Mouse (Mus musculus): ENCODE data around the gene Stk16. TPM values are rescaled to one million over a fixed set of nuclear protein-coding genes. Genes with fewer than 3 reads are reported as not detected.

Gene Stk16
- polyA plus RNA-seq, 2 experiments = 110 to 245 TPM

- no peak overlapping the region for H3K9ac ChIP-seq (ENCODE audit: low read depth, low read length, severe bottlenecking)
- WGBS = 75% methylated on average over 6 of the region's 6 CpGs
- no peak overlapping the region for H3K4me3 ChIP-seq (replicated peaks; ENCODE audit: low read length)
- peaks cover 13% of the 10 kb centered on the region for H3K4me1 ChIP-seq (ENCODE audit: control insufficient read depth, insufficient read depth, low read length)
- DNase-seq (ENCODE audit: low spot score) (no peak), ATAC-seq (ENCODE audit: low FRiP score, low read depth) (no peak)
- no peaks in the 10 kb centered on the region for H3K9me3 ChIP-seq (ENCODE audit: control insufficient read depth, low read length)
- peaks cover 27% of the 10 kb centered on the region for H3K27me3 ChIP-seq (ENCODE audit: control insufficient read depth, insufficient read depth, low read length)
- H3K27ac ChIP-seq (replicated peaks; ENCODE audit: low read depth, low read length) = no peak overlapping the region
- no peak overlapping the region for H3K4me2 ChIP-seq (replicated peaks; ENCODE audit: low read depth, low read length, severe bottlenecking)
- TF ChIP-seq POLR2A (IDR thresholded peaks at IDR 0.05; ENCODE audit: borderline replicate concordance, extremely low read depth, insufficient read depth, insufficient read length) = no peak
- H3K36me3 ChIP-seq (ENCODE audit: control insufficient read depth, insufficient read depth, low read length) = no peaks in the 10 kb centered on the region
Observed at GRCm38 (mm10) chr1:75222926-75223325, 12.3 kb downstream of the Stk16 start.

DNA sequence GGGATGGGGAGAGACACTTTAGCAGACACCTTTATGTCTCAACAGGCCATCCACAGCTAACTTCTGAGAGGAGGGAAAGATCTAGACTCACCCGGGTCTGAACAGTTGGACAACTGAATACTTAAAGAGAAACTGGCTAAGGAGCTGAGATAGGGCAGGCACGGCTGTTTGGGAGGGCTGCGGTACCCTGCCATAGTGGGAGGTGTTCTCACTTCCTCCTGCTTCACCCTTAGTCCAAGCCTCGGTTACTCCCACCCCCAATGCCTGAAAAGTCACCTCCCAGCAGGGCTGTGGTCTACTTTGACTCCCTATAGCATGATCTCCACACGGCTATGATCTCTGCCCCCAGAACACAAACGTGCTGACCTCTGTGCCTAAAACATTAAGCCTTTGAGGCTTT is 12.9 kb downstream of the Stk16 start:
- Histone ChIP-seq H3K9me3 (ENCODE audit: control insufficient read depth, low read length) (no peaks in the 10 kb centered on the region), H3K4me1 (ENCODE audit: control insufficient read depth, insufficient read depth, low read length) (peaks cover 8% of the 10 kb centered on the region; the same call in 1 of the 2 replicates), H3K36me3 (ENCODE audit: control insufficient read depth, insufficient read depth, low read length) (no peaks in the 10 kb centered on the region), H3K27me3 (ENCODE audit: control insufficient read depth, insufficient read depth, low read length) (peaks cover 21% of the 10 kb centered on the region), H3K27ac (replicated peaks; ENCODE audit: low read depth, low read length) (no peak overlapping the region), H3K4me2 (replicated peaks; ENCODE audit: low read depth, low read length, severe bottlenecking) (no peak overlapping the region), H3K4me3 (replicated peaks; ENCODE audit: low read length) (no peak overlapping the region), H3K9ac (ENCODE audit: low read depth, low read length, severe bottlenecking) (no peak overlapping the region)
- DNase-seq (ENCODE audit: low spot score) (no peak), ATAC-seq (ENCODE audit: low FRiP score, low read depth) (no peak)
- WGBS = 63% methylated on average over 6 of the region's 6 CpGs
- TF ChIP-seq POLR2A (IDR thresholded peaks at IDR 0.05; ENCODE audit: borderline replicate concordance, extremely low read depth, insufficient read depth, insufficient read length) = no peak

GRCm38 (mm10) chr1:75225473-75225872 is 14.8 kb downstream of the Stk16 start:
- Histone ChIP-seq H3K4me2 (replicated peaks; ENCODE audit: low read depth, low read length, severe bottlenecking) (no peak overlapping the region), H3K9me3 (ENCODE audit: control insufficient read depth, low read length) (no peaks in the 10 kb centered on the region), H3K4me1 (ENCODE audit: control insufficient read depth, insufficient read depth, low read length) (no peaks in the 10 kb centered on the region), H3K36me3 (ENCODE audit: control insufficient read depth, insufficient read depth, low read length) (no peaks in the 10 kb centered on the region), H3K27me3 (ENCODE audit: control insufficient read depth, insufficient read depth, low read length) (0 out of 2 replicates have a peak, but pooled peaks cover 3% of the 10 kb centered on the region), H3K27ac (replicated peaks; ENCODE audit: low read depth, low read length) (no peak overlapping the region), H3K9ac (ENCODE audit: low read depth, low read length, severe bottlenecking) (no peak overlapping the region), H3K4me3 (replicated peaks; ENCODE audit: low read length) (no peak overlapping the region)
- DNase-seq (ENCODE audit: low spot score) = no peak
- no peak for ATAC-seq (ENCODE audit: low FRiP score, low read depth)
- 79% methylated on average over 3 of the region's 3 CpGs for WGBS
- no peak for TF ChIP-seq POLR2A (IDR thresholded peaks at IDR 0.05; ENCODE audit: borderline replicate concordance, extremely low read depth, insufficient read depth, insufficient read length)

DNA sequence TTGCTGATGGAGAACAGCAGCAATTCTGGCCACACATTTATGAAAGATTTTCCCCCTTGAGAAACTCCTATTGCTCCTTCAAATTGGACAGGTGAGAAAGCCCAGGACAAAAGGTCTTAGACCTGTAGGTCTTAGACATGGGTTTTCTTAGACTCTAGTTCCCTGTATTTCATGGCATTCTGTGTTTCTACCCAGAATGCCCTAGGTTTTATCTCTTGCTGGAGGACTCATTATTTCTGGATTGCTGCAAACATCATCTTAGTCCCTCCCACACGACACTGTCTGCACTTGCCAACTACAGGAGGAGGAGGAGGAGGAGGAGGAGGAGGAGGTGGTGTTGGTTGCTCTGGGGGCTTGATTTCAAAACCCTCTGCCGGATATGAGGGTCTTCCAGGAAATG is 15.5 kb downstream of the Stk16 start:
- Histone ChIP-seq H3K9ac (ENCODE audit: low read depth, low read length, severe bottlenecking) (no peak overlapping the region), H3K9me3 (ENCODE audit: control insufficient read depth, low read length) (no peaks in the 10 kb centered on the region), H3K27ac (replicated peaks; ENCODE audit: low read depth, low read length) (no peak overlapping the region), H3K4me1 (ENCODE audit: control insufficient read depth, insufficient read depth, low read length) (no peaks in the 10 kb centered on the region), H3K27me3 (ENCODE audit: control insufficient read depth, insufficient read depth, low read length) (no peaks in the 10 kb centered on the region), H3K4me2 (replicated peaks; ENCODE audit: low read depth, low read length, severe bottlenecking) (no peak overlapping the region), H3K36me3 (ENCODE audit: control insufficient read depth, insufficient read depth, low read length) (no peaks in the 10 kb centered on the region), H3K4me3 (replicated peaks; ENCODE audit: low read length) (no peak overlapping the region)
- WGBS = 71% methylated on average over 2 of the region's 2 CpGs
- ATAC-seq (ENCODE audit: low FRiP score, low read depth) (no peak), DNase-seq (ENCODE audit: low spot score) (no peak)
- TF ChIP-seq POLR2A (IDR thresholded peaks at IDR 0.05; ENCODE audit: borderline replicate concordance, extremely low read depth, insufficient read depth, insufficient read length) = no peak

DNA sequence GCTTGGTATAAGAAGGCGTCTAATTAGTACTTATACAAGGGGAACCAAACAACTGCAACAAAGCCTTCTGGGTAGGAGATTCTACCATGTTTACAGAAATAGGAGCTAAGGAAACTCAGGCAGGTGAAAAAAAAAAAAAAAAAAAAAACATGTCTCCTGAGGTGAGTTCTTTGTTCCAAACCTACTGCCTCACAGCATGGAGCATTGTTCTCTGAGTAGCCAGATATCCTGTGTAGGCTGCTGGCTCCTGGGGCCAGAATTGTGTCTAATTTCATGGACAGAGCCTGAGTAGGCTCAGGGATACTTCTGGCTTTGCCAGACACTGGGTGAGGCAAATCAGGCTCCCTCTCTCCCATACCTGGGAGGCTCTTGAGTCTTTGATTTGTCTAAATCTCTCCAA is 17.0 kb downstream of the Stk16 start:
- H3K27me3 ChIP-seq (ENCODE audit: control insufficient read depth, insufficient read depth, low read length) = no peaks in the 10 kb centered on the region
- no peaks in the 10 kb centered on the region for H3K9me3 ChIP-seq (ENCODE audit: control insufficient read depth, low read length)
- no peak for TF ChIP-seq POLR2A (IDR thresholded peaks at IDR 0.05; ENCODE audit: borderline replicate concordance, extremely low read depth, insufficient read depth, insufficient read length)
- H3K36me3 ChIP-seq (ENCODE audit: control insufficient read depth, insufficient read depth, low read length) = no peaks in the 10 kb centered on the region
- ATAC-seq (ENCODE audit: low FRiP score, low read depth) (no peak), DNase-seq (ENCODE audit: low spot score) (no peak)
- 65% methylated on average over 1 of the region's 1 CpGs for WGBS
- H3K27ac ChIP-seq (replicated peaks; ENCODE audit: low read depth, low read length) = no peak overlapping the region
- H3K4me3 ChIP-seq (replicated peaks; ENCODE audit: low read length) = no peak overlapping the region
- H3K4me1 ChIP-seq (ENCODE audit: control insufficient read depth, insufficient read depth, low read length) = no peaks in the 10 kb centered on the region
- no peak overlapping the region for H3K9ac ChIP-seq (ENCODE audit: low read depth, low read length, severe bottlenecking)
- H3K4me2 ChIP-seq (replicated peaks; ENCODE audit: low read depth, low read length, severe bottlenecking) = no peak overlapping the region

DNA sequence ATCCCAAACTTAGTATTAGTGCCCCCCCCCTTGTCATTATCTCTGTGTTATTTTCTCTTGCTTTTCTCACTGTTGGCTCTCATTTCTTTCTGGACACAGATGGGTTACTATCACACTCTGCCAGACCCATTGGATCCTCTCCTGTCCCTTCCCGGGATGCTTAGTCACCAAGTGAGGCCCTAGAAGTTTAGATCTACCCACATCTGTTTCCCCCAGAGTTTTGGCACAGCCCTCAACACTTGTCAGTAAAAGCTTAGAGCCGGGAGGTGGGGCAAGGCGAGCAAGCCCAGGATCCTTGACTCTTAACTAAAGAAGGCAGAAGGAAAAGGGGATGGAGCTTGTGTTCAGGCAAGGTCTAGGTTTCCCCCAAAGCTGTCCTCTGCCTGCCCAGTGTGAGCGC is 18.5 kb downstream of the Stk16 start:
- H3K9ac ChIP-seq (ENCODE audit: low read depth, low read length, severe bottlenecking) = no peak overlapping the region
- ATAC-seq (ENCODE audit: low FRiP score, low read depth) (no peak), DNase-seq (ENCODE audit: low spot score) (no peak)
- H3K4me1 ChIP-seq (ENCODE audit: control insufficient read depth, insufficient read depth, low read length) = no peaks in the 10 kb centered on the region
- no peaks in the 10 kb centered on the region for H3K27me3 ChIP-seq (ENCODE audit: control insufficient read depth, insufficient read depth, low read length)
- H3K9me3 ChIP-seq (ENCODE audit: control insufficient read depth, low read length) = no peaks in the 10 kb centered on the region
- no peak overlapping the region for H3K4me3 ChIP-seq (replicated peaks; ENCODE audit: low read length)
- no peak overlapping the region for H3K4me2 ChIP-seq (replicated peaks; ENCODE audit: low read depth, low read length, severe bottlenecking)
- 79% methylated on average over 4 of the region's 4 CpGs for WGBS
- no peak overlapping the region for H3K27ac ChIP-seq (replicated peaks; ENCODE audit: low read depth, low read length)
- H3K36me3 ChIP-seq (ENCODE audit: control insufficient read depth, insufficient read depth, low read length) = no peaks in the 10 kb centered on the region
- TF ChIP-seq POLR2A (IDR thresholded peaks at IDR 0.05; ENCODE audit: borderline replicate concordance, extremely low read depth, insufficient read depth, insufficient read length) = no peak

All from limb, embryonic 14.5 days (tissue).